Mouse (Mus musculus): ENCODE results near the gene Uhrf2. TPM values are rescaled to one million over a fixed set of nuclear protein-coding genes. Genes with fewer than 3 reads are reported as not detected.

Gene Uhrf2
- polyA plus RNA-seq (2014; fragmentation: Nextera tagmentation; extraction: Ambion mirVana) = 69.9 and 72.3 TPM in 2 replicates

- no peaks in the 10 kb centered on the region for H3K9me3 ChIP-seq (ENCODE audit: control insufficient read depth, low read length)
- H3K4me2 ChIP-seq (ENCODE audit: low read length) = peak within 1 kb of the TSS; percentile 66
- H3K4me3 ChIP-seq (ENCODE audit: low read depth, low read length) = peak within 1 kb of the TSS; percentile 99
- H3K9ac ChIP-seq (ENCODE audit: low read length) = peak within 1 kb of the TSS; percentile 100
- H3K27ac ChIP-seq (ENCODE audit: low read depth) = peak within 1 kb of the TSS; percentile 97
- DNase-seq (ENCODE audit: low spot score) (peak; percentile 96), ATAC-seq (replicated peaks; ENCODE audit: low FRiP score, low TSS enrichment, low read depth) (peak; percentile 96)
- peaks cover 21% of the 10 kb centered on the region for H3K4me1 ChIP-seq (replicated peaks; ENCODE audit: control insufficient read depth, insufficient read depth, low read length)
- no peaks in the 10 kb centered on the region for H3K36me3 ChIP-seq (ENCODE audit: control insufficient read depth, insufficient read depth, low read length)
- WGBS = 3% methylated on average over 60 of the region's 74 CpGs
- no peaks in the 10 kb centered on the region for H3K27me3 ChIP-seq (replicated peaks; ENCODE audit: control insufficient read depth, insufficient read depth, low read length)
These were observed at the start of gene Uhrf2 for GRCm38 (mm10) chr19:30029894-30030635. Gene Uhrf2, plus strand, starts transcription at chr19:30030513.

- 76% methylated on average over 16 of the region's 16 CpGs for WGBS
- Histone ChIP-seq H3K9ac (ENCODE audit: low read length) (no peak overlapping the region), H3K27ac (ENCODE audit: low read depth) (no peak overlapping the region), H3K4me1 (replicated peaks; ENCODE audit: control insufficient read depth, insufficient read depth, low read length) (no peaks in the 10 kb centered on the region), H3K27me3 (replicated peaks; ENCODE audit: control insufficient read depth, insufficient read depth, low read length) (no peaks in the 10 kb centered on the region), H3K9me3 (ENCODE audit: control insufficient read depth, low read length) (no peaks in the 10 kb centered on the region), H3K4me3 (ENCODE audit: low read depth, low read length) (no peak overlapping the region), H3K4me2 (ENCODE audit: low read length) (no peak overlapping the region), H3K36me3 (ENCODE audit: control insufficient read depth, insufficient read depth, low read length) (no peaks in the 10 kb centered on the region)
- ATAC-seq (replicated peaks; ENCODE audit: low FRiP score, low TSS enrichment, low read depth) (no peak), DNase-seq (ENCODE audit: low spot score) (no peak)
These were observed 45.9 kb upstream of the Uhrf2 start for GRCm38 (mm10) chr19:29984208-29985005.

- no peak for DNase-seq (ENCODE audit: low spot score)
- no peak overlapping the region for H3K4me2 ChIP-seq (ENCODE audit: low read length)
These were observed 43.7 kb upstream of the Uhrf2 start for GRCm38 (mm10) chr19:29986464-29987091.

GRCm38 (mm10) chr19:30000406-30001365, 29.6 kb upstream of the Uhrf2 start:
- WGBS = 66% methylated on average over 12 of the region's 12 CpGs
- H3K36me3 ChIP-seq (ENCODE audit: control insufficient read depth, insufficient read depth, low read length) = no peaks in the 10 kb centered on the region
- H3K27ac ChIP-seq (ENCODE audit: low read depth) = no peak overlapping the region
- no peak overlapping the region for H3K4me3 ChIP-seq (ENCODE audit: low read depth, low read length)
- no peak overlapping the region for H3K4me2 ChIP-seq (ENCODE audit: low read length)
- no peaks in the 10 kb centered on the region for H3K4me1 ChIP-seq (replicated peaks; ENCODE audit: control insufficient read depth, insufficient read depth, low read length)
- no peak for ATAC-seq (replicated peaks; ENCODE audit: low FRiP score, low TSS enrichment, low read depth)
- no peaks in the 10 kb centered on the region for H3K27me3 ChIP-seq (replicated peaks; ENCODE audit: control insufficient read depth, insufficient read depth, low read length)
- H3K9ac ChIP-seq (ENCODE audit: low read length) = no peak overlapping the region
- no peaks in the 10 kb centered on the region for H3K9me3 ChIP-seq (ENCODE audit: control insufficient read depth, low read length)
- DNase-seq (ENCODE audit: low spot score) = no peak

More at GRCm38 (mm10) chr19:29986464-29987091, 43.7 kb upstream of the Uhrf2 start:
- Histone ChIP-seq H3K4me3 (ENCODE audit: low read depth, low read length) (no peak overlapping the region), H3K9me3 (ENCODE audit: control insufficient read depth, low read length) (no peaks in the 10 kb centered on the region), H3K27ac (ENCODE audit: low read depth) (no peak overlapping the region), H3K27me3 (replicated peaks; ENCODE audit: control insufficient read depth, insufficient read depth, low read length) (no peaks in the 10 kb centered on the region), H3K36me3 (ENCODE audit: control insufficient read depth, insufficient read depth, low read length) (no peaks in the 10 kb centered on the region), H3K9ac (ENCODE audit: low read length) (no peak overlapping the region), H3K4me1 (replicated peaks; ENCODE audit: control insufficient read depth, insufficient read depth, low read length) (no peaks in the 10 kb centered on the region)
- 81% methylated on average over 12 of the region's 12 CpGs for WGBS
- no peak for ATAC-seq (replicated peaks; ENCODE audit: low FRiP score, low TSS enrichment, low read depth)

GRCm38 (mm10) chr19:30001550-30001949, 28.8 kb upstream of the Uhrf2 start:
- Histone ChIP-seq H3K9ac (ENCODE audit: low read length) (no peak overlapping the region), H3K9me3 (ENCODE audit: control insufficient read depth, low read length) (no peaks in the 10 kb centered on the region), H3K4me2 (ENCODE audit: low read length) (no peak overlapping the region), H3K36me3 (ENCODE audit: control insufficient read depth, insufficient read depth, low read length) (no peaks in the 10 kb centered on the region), H3K4me3 (ENCODE audit: low read depth, low read length) (no peak overlapping the region), H3K4me1 (replicated peaks; ENCODE audit: control insufficient read depth, insufficient read depth, low read length) (no peaks in the 10 kb centered on the region), H3K27ac (ENCODE audit: low read depth) (no peak overlapping the region), H3K27me3 (replicated peaks; ENCODE audit: control insufficient read depth, insufficient read depth, low read length) (no peaks in the 10 kb centered on the region)
- WGBS = 52% methylated on average over 6 of the region's 6 CpGs
- ATAC-seq (replicated peaks; ENCODE audit: low FRiP score, low TSS enrichment, low read depth) (no peak), DNase-seq (ENCODE audit: low spot score) (no peak)

- no peak within 1 kb of the TSS for H3K4me3 ChIP-seq (ENCODE audit: low read depth, low read length)
- DNase-seq (ENCODE audit: low spot score) (no peak), ATAC-seq (replicated peaks; ENCODE audit: low FRiP score, low TSS enrichment, low read depth) (no peak)
- no peak within 1 kb of the TSS for H3K27ac ChIP-seq (ENCODE audit: low read depth)
- no peaks in the 10 kb centered on the region for H3K27me3 ChIP-seq (replicated peaks; ENCODE audit: control insufficient read depth, insufficient read depth, low read length)
- WGBS = 97% methylated on average over 9 of the region's 9 CpGs
- no peaks in the 10 kb centered on the region for H3K9me3 ChIP-seq (ENCODE audit: control insufficient read depth, low read length)
- H3K9ac ChIP-seq (ENCODE audit: low read length) = no peak within 1 kb of the TSS
- H3K4me1 ChIP-seq (replicated peaks; ENCODE audit: control insufficient read depth, insufficient read depth, low read length) = no peaks in the 10 kb centered on the region
- H3K4me2 ChIP-seq (ENCODE audit: low read length) = no peak within 1 kb of the TSS
- no peaks in the 10 kb centered on the region for H3K36me3 ChIP-seq (ENCODE audit: control insufficient read depth, insufficient read depth, low read length)
These were observed 26.7 kb upstream of the Uhrf2 start, which contains the start of gene Trpd52l3 for GRCm38 (mm10) chr19:30003621-30004020. Gene Trpd52l3, plus strand, starts transcription at chr19:30003790.

- H3K4me2 ChIP-seq (ENCODE audit: low read length) = no peak overlapping the region
- H3K27ac ChIP-seq (ENCODE audit: low read depth) = no peak overlapping the region
- WGBS = 63% methylated on average over 3 of the region's 3 CpGs
- H3K4me3 ChIP-seq (ENCODE audit: low read depth, low read length) = no peak overlapping the region
- H3K9ac ChIP-seq (ENCODE audit: low read length) = no peak overlapping the region
- H3K27me3 ChIP-seq (replicated peaks; ENCODE audit: control insufficient read depth, insufficient read depth, low read length) = no peaks in the 10 kb centered on the region
- no peak for ATAC-seq (replicated peaks; ENCODE audit: low FRiP score, low TSS enrichment, low read depth)
- no peak for DNase-seq (ENCODE audit: low spot score)
- no peaks in the 10 kb centered on the region for H3K36me3 ChIP-seq (ENCODE audit: control insufficient read depth, insufficient read depth, low read length)
- H3K4me1 ChIP-seq (replicated peaks; ENCODE audit: control insufficient read depth, insufficient read depth, low read length) = no peaks in the 10 kb centered on the region
- no peaks in the 10 kb centered on the region for H3K9me3 ChIP-seq (ENCODE audit: control insufficient read depth, low read length)
These were observed 23.9 kb upstream of the Uhrf2 start for GRCm38 (mm10) chr19:30006371-30006770.
